Mouse (Mus musculus): ENCODE measurements around the gene Hist1h2bn. TPM values are rescaled to one million over a fixed set of nuclear protein-coding genes. Genes with fewer than 3 reads are reported as not detected.
"Not testable (repeated sequence)": the region's sequence is repeated elsewhere in the genome, so short reads cannot be mapped to it uniquely, and the experiment has no call there.

Gene Hist1h2bn
- polyA plus RNA-seq, 1 experiment: 9.6 TPM

DNA sequence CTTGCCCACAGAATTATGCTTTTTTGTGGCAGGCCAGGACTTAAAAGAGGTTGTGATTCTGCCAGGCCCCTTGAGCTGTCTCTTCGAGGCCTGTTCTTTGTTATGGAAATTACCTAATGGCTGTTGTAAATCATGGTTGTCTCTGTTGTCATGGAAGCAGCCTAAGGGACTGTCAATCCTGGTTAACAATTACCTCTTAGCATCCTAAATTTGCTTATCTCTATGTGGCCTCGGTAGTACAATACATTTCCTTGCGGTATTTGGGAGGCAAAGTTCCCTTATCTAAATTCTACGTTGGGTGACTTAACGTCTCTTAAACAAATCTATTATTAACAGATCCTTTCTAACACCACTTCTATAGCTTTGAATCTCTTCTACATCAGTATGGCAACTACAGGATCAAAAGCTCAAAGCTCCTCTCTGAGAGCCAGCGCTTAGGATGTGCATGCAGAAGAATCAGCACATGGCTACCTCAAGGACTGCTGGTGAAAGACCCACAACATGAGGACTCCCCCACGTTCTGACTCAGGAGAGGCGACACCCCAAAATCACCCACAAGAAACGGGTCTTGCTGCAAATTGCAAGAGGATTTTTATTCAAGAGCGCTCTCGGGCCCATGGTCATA lies 25.9 kb upstream of the Hist1h2bn start:
- H3K27ac ChIP-seq (ENCODE audit: insufficient read depth, low read length): no peak overlapping the region
- no peak overlapping the region for H3K4me3 ChIP-seq (ENCODE audit: insufficient read depth, low read length)
- no peaks in the 10 kb centered on the region for H3K4me1 ChIP-seq (ENCODE audit: control insufficient read depth, insufficient read depth, low read length)
- TF ChIP-seq POLR2A (IDR thresholded peaks at IDR 0.05; ENCODE audit: low read depth, low read length) (no peak), CTCF (IDR thresholded peaks at IDR 0.05; ENCODE audit: borderline replicate concordance, insufficient read depth, low read length) (no peak)

DNA sequence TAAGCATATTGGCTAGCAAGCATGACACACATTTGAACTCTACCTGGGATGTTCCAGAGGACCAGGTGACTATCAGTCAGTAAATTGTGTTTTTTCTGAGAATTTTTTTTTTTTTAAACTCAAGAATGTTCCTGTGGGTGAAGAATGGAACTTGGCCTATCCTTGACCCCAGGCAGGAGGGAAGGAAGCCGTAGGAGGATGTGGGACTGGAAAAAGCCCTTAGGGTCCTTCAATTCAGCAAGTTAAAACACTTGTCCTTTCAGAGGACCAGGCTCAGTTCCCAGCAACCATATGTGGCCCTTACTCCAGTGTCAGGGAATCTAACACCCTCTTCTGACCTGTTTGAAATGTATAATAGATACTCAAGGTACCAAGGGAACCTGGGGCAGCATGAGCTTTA lies 24.4 kb upstream of the Hist1h2bn start:
- TF ChIP-seq POLR2A (IDR thresholded peaks at IDR 0.05; ENCODE audit: low read depth, low read length): no peak
- TF ChIP-seq CTCF (IDR thresholded peaks at IDR 0.05; ENCODE audit: borderline replicate concordance, insufficient read depth, low read length): no peak
- H3K4me1 ChIP-seq (ENCODE audit: control insufficient read depth, insufficient read depth, low read length): no peaks in the 10 kb centered on the region
- H3K4me3 ChIP-seq (ENCODE audit: insufficient read depth, low read length): no peak overlapping the region
- H3K27ac ChIP-seq (ENCODE audit: insufficient read depth, low read length): no peak overlapping the region

DNA sequence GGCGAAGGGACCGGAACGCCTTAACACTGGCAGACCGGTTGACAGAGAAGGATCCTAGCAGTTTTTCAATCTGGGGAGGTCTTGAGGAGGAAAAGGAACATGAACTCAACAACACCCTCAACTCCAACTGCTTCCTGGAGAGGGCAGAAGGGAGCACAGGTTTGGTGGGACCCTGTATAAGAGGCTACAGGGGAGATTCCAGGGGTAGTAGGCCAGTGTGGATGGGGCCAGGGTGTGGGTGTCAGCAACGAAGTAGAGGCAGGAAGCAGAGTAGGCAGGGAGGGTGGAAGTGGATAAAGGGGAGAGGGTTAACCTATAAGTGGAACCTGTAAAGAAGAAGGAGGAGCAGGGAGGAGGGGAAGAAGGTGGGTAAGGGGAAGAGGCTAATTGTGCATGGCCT lies 20.5 kb upstream of the Hist1h2bn start:
- no peak for TF ChIP-seq POLR2A (IDR thresholded peaks at IDR 0.05; ENCODE audit: low read depth, low read length)
- no peak for TF ChIP-seq CTCF (IDR thresholded peaks at IDR 0.05; ENCODE audit: borderline replicate concordance, insufficient read depth, low read length)
- H3K27ac ChIP-seq (ENCODE audit: insufficient read depth, low read length): no peak overlapping the region
- H3K4me3 ChIP-seq (ENCODE audit: insufficient read depth, low read length): no peak overlapping the region
- no peaks in the 10 kb centered on the region for H3K4me1 ChIP-seq (ENCODE audit: control insufficient read depth, insufficient read depth, low read length)

- Histone ChIP-seq H3K27ac (ENCODE audit: insufficient read depth, low read length) (peak overlapping the region; percentile 49), H3K4me1 (ENCODE audit: control insufficient read depth, insufficient read depth, low read length) (no peaks in the 10 kb centered on the region), H3K4me3 (ENCODE audit: insufficient read depth, low read length) (peak overlapping the region; percentile 33)
- TF ChIP-seq CTCF (IDR thresholded peaks at IDR 0.05; ENCODE audit: borderline replicate concordance, insufficient read depth, low read length): peak; percentile 68; the same call in 1 of the 2 replicates
- TF ChIP-seq POLR2A (IDR thresholded peaks at IDR 0.05; ENCODE audit: low read depth, low read length): no peak
Measured at GRCm38 (mm10) chr13:21734010-21734905, 19.7 kb upstream of the Hist1h2bn start.

GRCm38 (mm10) chr13:21734906-21735767 lies 18.8 kb upstream of the Hist1h2bn start, which contains the start of gene Hist1h4j:
Gene Hist1h4j, plus strand, starts transcription at chr13:21735064.
- H3K4me1 ChIP-seq (ENCODE audit: control insufficient read depth, insufficient read depth, low read length): not testable (repeated sequence)
- Histone ChIP-seq H3K27ac (ENCODE audit: insufficient read depth, low read length) (peak within 1 kb of the TSS; percentile 49), H3K4me3 (ENCODE audit: insufficient read depth, low read length) (peak within 1 kb of the TSS; percentile 33)
- peak; percentile 80 for TF ChIP-seq POLR2A (IDR thresholded peaks at IDR 0.05; ENCODE audit: low read depth, low read length)

GRCm38 (mm10) chr13:21745006-21745405 lies 8.9 kb upstream of the Hist1h2bn start:
- H3K4me3 ChIP-seq (ENCODE audit: insufficient read depth, low read length): no peak overlapping the region
- TF ChIP-seq CTCF (IDR thresholded peaks at IDR 0.05; ENCODE audit: borderline replicate concordance, insufficient read depth, low read length): no peak
- no peak for TF ChIP-seq POLR2A (IDR thresholded peaks at IDR 0.05; ENCODE audit: low read depth, low read length)
- H3K27ac ChIP-seq (ENCODE audit: insufficient read depth, low read length): no peak overlapping the region
- H3K4me1 ChIP-seq (ENCODE audit: control insufficient read depth, insufficient read depth, low read length): peaks cover 2% of the 10 kb centered on the region; the same call in 1 of the 2 replicates

- peaks cover 8% of the 10 kb centered on the region for H3K4me1 ChIP-seq (ENCODE audit: control insufficient read depth, insufficient read depth, low read length)
- TF ChIP-seq CTCF (IDR thresholded peaks at IDR 0.05; ENCODE audit: borderline replicate concordance, insufficient read depth, low read length) (no peak), POLR2A (IDR thresholded peaks at IDR 0.05; ENCODE audit: low read depth, low read length) (peak; percentile 75)
- peak overlapping the region; percentile 13; the same call in 1 of the 2 replicates for H3K27ac ChIP-seq (ENCODE audit: insufficient read depth, low read length)
- H3K4me3 ChIP-seq (ENCODE audit: insufficient read depth, low read length): peak overlapping the region; percentile 57
Measured at GRCm38 (mm10) chr13:21749387-21750158, 4.3 kb upstream of the Hist1h2bn start.

GRCm38 (mm10) chr13:21750159-21751017 lies 3.5 kb upstream of the Hist1h2bn start, which contains the start of gene Hist1h4k:
Gene Hist1h4k, minus strand, starts transcription at chr13:21750505.
- H3K4me1 ChIP-seq (ENCODE audit: control insufficient read depth, insufficient read depth, low read length): not testable (repeated sequence)
- H3K27ac ChIP-seq (ENCODE audit: insufficient read depth, low read length): peak within 1 kb of the TSS; percentile 84
- TF ChIP-seq POLR2A (IDR thresholded peaks at IDR 0.05; ENCODE audit: low read depth, low read length): peak; percentile 86
- H3K4me3 ChIP-seq (ENCODE audit: insufficient read depth, low read length): peak within 1 kb of the TSS; percentile 57

Data from embryonic fibroblast, embryonic 13.5 days (primary cell).